Mouse (Mus musculus) olfactory bulb, adult 2 months (tissue): ENCODE data around the gene Zfp276. TPM values are rescaled to one million over a fixed set of nuclear protein-coding genes. Genes with fewer than 3 reads are reported as not detected.

Experiments used
- H3K27ac ChIP-seq: fragments of 200-500 bp; 2 replicates; pipeline ENCODE4 v1.5.1; 2012; ENCODE audit warnings: low read depth, low read length; ENCODE audit not compliant: insufficient read depth
- H3K4me1 ChIP-seq: fragments of 200-500 bp; 2 replicates; pipeline ENCODE4 v1.6.1; 2012; ENCODE audit warnings: low read length; ENCODE audit not compliant: control insufficient read depth, insufficient read depth
- H3K4me3 ChIP-seq: fragments of 200-500 bp; 2 replicates; pipeline ENCODE4 v1.5.1; 2012; ENCODE audit warnings: mild to moderate bottlenecking, low read depth, low read length, moderate library complexity; ENCODE audit not compliant: insufficient read depth
- CTCF ChIP-seq: fragments of 200-500 bp; IDR thresholded peaks from 2 replicates; pipeline ENCODE4 v1.5.1; 2012; ENCODE audit warnings: low read depth, mild to moderate bottlenecking, low read length, moderate library complexity; ENCODE audit not compliant: insufficient read depth
- POLR2A ChIP-seq: fragments of 200-500 bp; IDR thresholded peaks from 2 replicates; pipeline ENCODE4 v1.6.1; 2012; ENCODE audit warnings: mild to moderate bottlenecking, low read depth, low read length, moderate library complexity; ENCODE audit not compliant: insufficient read depth
- WGBS: fragments of 180-500 bp; shearing (Covaris S2); methylation state at CpG from one replicate; pipeline ENCODE4 v1.1.7; 2018; 5-methylcytosine and 5-hydroxymethylcytosine counted together
- polyA plus RNA-seq: library from polyadenylated mRNA; stranded (reverse); fragments of >200 nt; gene quantifications from 2 replicates; pipeline ENCODE4 v1.2.4, GENCODE M21; 2012; ENCODE audit warnings: low replicate concordance; ENCODE audit not compliant: missing spikeins, insufficient read depth, insufficient read length

The Zfp276 gene
- polyA plus RNA-seq, 1 experiment = not detected

GRCm38 (mm10) chr8:123243053-123243452 lies 10.9 kb upstream of the Zfp276 start:
- Histone ChIP-seq H3K27ac (no peak overlapping the region), H3K4me3 (no peak overlapping the region), H3K4me1 (peaks cover 3% of the 10 kb centered on the region; the same call in 1 of the 2 replicates)
- no peak for TF ChIP-seq CTCF
- TF ChIP-seq POLR2A = no peak
- WGBS = 73% methylated on average over 11 of the region's 11 CpGs

- Histone ChIP-seq H3K4me1 (peaks cover 3% of the 10 kb centered on the region; the same call in 1 of the 2 replicates), H3K4me3 (no peak overlapping the region), H3K27ac (no peak overlapping the region)
- no peak for TF ChIP-seq CTCF
- no peak for TF ChIP-seq POLR2A
- 94% methylated on average over 4 of the region's 4 CpGs for WGBS
These were observed 9.6 kb upstream of the Zfp276 start for GRCm38 (mm10) chr8:123244382-123244781.

GRCm38 (mm10) chr8:123245543-123245942 lies 8.5 kb upstream of the Zfp276 start:
- H3K4me3 ChIP-seq = no peak overlapping the region
- H3K4me1 ChIP-seq = peaks cover 3% of the 10 kb centered on the region; the same call in 1 of the 2 replicates
- H3K27ac ChIP-seq = no peak overlapping the region
- TF ChIP-seq POLR2A (no peak), CTCF (no peak)
- 89% methylated on average over 12 of the region's 12 CpGs for WGBS

GRCm38 (mm10) chr8:123247748-123248147 lies 6.2 kb upstream of the Zfp276 start:
- WGBS = 98% methylated on average over 6 of the region's 6 CpGs
- no peaks in the 10 kb centered on the region; the same call in 1 of the 2 replicates for H3K4me1 ChIP-seq
- no peak overlapping the region for H3K4me3 ChIP-seq
- no peak overlapping the region for H3K27ac ChIP-seq
- TF ChIP-seq POLR2A (no peak), CTCF (no peak)

GRCm38 (mm10) chr8:123248596-123248995 lies 5.4 kb upstream of the Zfp276 start:
- TF ChIP-seq CTCF = no peak
- Histone ChIP-seq H3K27ac (no peak overlapping the region), H3K4me1 (0 out of 2 replicates have a peak, but pooled peaks cover 2% of the 10 kb centered on the region), H3K4me3 (no peak overlapping the region)
- 90% methylated on average over 8 of the region's 8 CpGs for WGBS

GRCm38 (mm10) chr8:123250940-123251339 lies 3.1 kb upstream of the Zfp276 start:
- 96% methylated on average over 5 of the region's 5 CpGs for WGBS
- TF ChIP-seq POLR2A (no peak), CTCF (no peak)
- no peak overlapping the region for H3K27ac ChIP-seq
- no peak overlapping the region for H3K4me3 ChIP-seq
- peaks cover 8% of the 10 kb centered on the region for H3K4me1 ChIP-seq

- Histone ChIP-seq H3K4me3 (no peak overlapping the region), H3K4me1 (peaks cover 16% of the 10 kb centered on the region), H3K27ac (no peak overlapping the region)
- TF ChIP-seq POLR2A (no peak), CTCF (no peak)
- 25% methylated on average over 4 of the region's 4 CpGs for WGBS
These were observed 1.1 kb upstream of the Zfp276 start for GRCm38 (mm10) chr8:123252925-123253324.

- Histone ChIP-seq H3K4me1 (peaks cover 16% of the 10 kb centered on the region), H3K4me3 (peak overlapping the region; percentile 98), H3K27ac (peak overlapping the region; percentile 16)
- WGBS = under 1% methylated on average over 39 of the region's 40 CpGs
- TF ChIP-seq POLR2A = 0 out of 2 replicates have a peak, but pooled peaks have one; percentile 3
- TF ChIP-seq CTCF = no peak
These were observed 420 bp upstream of the Zfp276 start for GRCm38 (mm10) chr8:123253451-123254098.

GRCm38 (mm10) chr8:123255170-123255569 lies 1.2 kb downstream of the Zfp276 start:
- Histone ChIP-seq H3K4me1 (peaks cover 16% of the 10 kb centered on the region), H3K4me3 (peak overlapping the region; percentile 98; the same call in 1 of the 2 replicates), H3K27ac (no peak overlapping the region)
- 59% methylated on average over 6 of the region's 6 CpGs for WGBS
- TF ChIP-seq POLR2A (no peak), CTCF (no peak)
